Mouse (Mus musculus) limb, embryonic 10.5 days (tissue): ENCODE measurements around the gene Erg28. TPM values are rescaled to one million over a fixed set of nuclear protein-coding genes. Genes with fewer than 3 reads are reported as not detected.

Source experiments
- polyA plus RNA-seq: library from polyadenylated mRNA; unstranded; fragments of >200 nt; fragmentation: Nextera tagmentation; extraction: Ambion mirVana; gene quantifications from 2 replicates; pipeline ENCODE4 v1.2.1, GENCODE M21; 2016

Erg28 gene
- polyA plus RNA-seq, 1 experiment from 2014 or later: 109 TPM

Other genes starting within 250 kb of the Erg28 start
- not detected in 2 replicates for gene Jdp2, start 225.5 kb downstream of the Erg28 start, polyA plus RNA-seq
- 0.74 and 1.5 TPM in 2 replicates for gene Batf, start 137.9 kb downstream of the Erg28 start, polyA plus RNA-seq
- 0.41 and 0.93 TPM in 2 replicates for gene Flvcr2, start 78.0 kb downstream of the Erg28 start, polyA plus RNA-seq
- 18.9 and 22.4 TPM in 2 replicates for gene Ttll5, start 109 bp upstream of the Erg28 start, polyA plus RNA-seq